Mouse (Mus musculus): ENCODE data around the gene Hspa12b. TPM values are rescaled to one million over a fixed set of nuclear protein-coding genes. Genes with fewer than 3 reads are reported as not detected.

Gene Hspa12b
- total RNA-seq, 2 experiments from 2014 or later, result 32.5 to 43.1 TPM

- DNase-seq (ENCODE audit: low spot score), result no peak
- intact Hi-C loops (cut with DNase I), result loop anchor here (5.0 kb wide), 1 partner anchor 181 kb away; the partner anchor contains the start of gene Rnf24
Measured at GRCm38 (mm10) chr2:131171401-131172104, 44.5 kb downstream of the Hspa12b start.

GRCm38 (mm10) chr2:131172322-131172721 lies 45.2 kb downstream of the Hspa12b start:
- intact Hi-C loops (cut with DNase I), result loop anchor here (5.0 kb wide), 1 partner anchor 180 kb away; the partner anchor contains the start of gene Rnf24
- DNase-seq (ENCODE audit: low spot score), result no peak

GRCm38 (mm10) chr2:131174700-131175099 lies 47.6 kb downstream of the Hspa12b start:
- no peak for DNase-seq (ENCODE audit: low spot score)

GRCm38 (mm10) chr2:131175286-131175944 lies 48.3 kb downstream of the Hspa12b start:
- intact Hi-C loops (cut with DNase I), result no loop called here

More at GRCm38 (mm10) chr2:131174700-131175099, 47.6 kb downstream of the Hspa12b start:
- intact Hi-C loops (cut with DNase I), result loop anchor here (5.0 kb wide), 1 partner anchor 178 kb away; the partner anchor contains the start of gene Rnf24

GRCm38 (mm10) chr2:131175945-131176309 lies 48.8 kb downstream of the Hspa12b start:
- intact Hi-C loops (cut with DNase I), result no loop called here

More at GRCm38 (mm10) chr2:131175286-131175944, 48.3 kb downstream of the Hspa12b start:
- no peak for DNase-seq (ENCODE audit: low spot score)

GRCm38 (mm10) chr2:131176491-131176890 lies 49.4 kb downstream of the Hspa12b start:
- DNase-seq (ENCODE audit: low spot score), result no peak
- intact Hi-C loops (cut with DNase I), result no loop called here

More at GRCm38 (mm10) chr2:131175945-131176309, 48.8 kb downstream of the Hspa12b start:
- no peak for DNase-seq (ENCODE audit: low spot score)

- no peak for DNase-seq (ENCODE audit: low spot score)
- intact Hi-C loops (cut with DNase I), result no loop called here
Measured at GRCm38 (mm10) chr2:131177932-131178331, 50.9 kb downstream of the Hspa12b start.

- intact Hi-C loops (cut with DNase I), result no loop called here
- no peak for DNase-seq (ENCODE audit: low spot score)
Measured at GRCm38 (mm10) chr2:131178828-131179245, 51.8 kb downstream of the Hspa12b start.

- intact Hi-C loops (cut with DNase I), result no loop called here
- no peak for DNase-seq (ENCODE audit: low spot score)
Measured at GRCm38 (mm10) chr2:131179246-131179886, 52.3 kb downstream of the Hspa12b start.

- intact Hi-C loops (cut with DNase I), result loop anchor here (2.0 to 10.0 kb wide), 4 partner anchors 23 to 335 kb away; no protein-coding TSS in a partner anchor
- peak; percentile 73 for DNase-seq (ENCODE audit: low spot score)
Measured at GRCm38 (mm10) chr2:131179990-131180587, 53.0 kb downstream of the Hspa12b start, which contains the start of gene Cenpb. Gene Cenpb, minus strand, starts transcription at chr2:131180067.

GRCm38 (mm10) chr2:131186343-131186742 lies 59.3 kb downstream of the Hspa12b start:
- no peak for DNase-seq (ENCODE audit: low spot score)
- intact Hi-C loops (cut with DNase I), result loop anchor here (10.0 kb wide), 1 partner anchor 328 kb away; no protein-coding TSS in a partner anchor

- DNase-seq (ENCODE audit: low spot score), result peak; percentile 77
- intact Hi-C loops (cut with DNase I), result loop anchor here (10.0 kb wide), 1 partner anchor 328 kb away; no protein-coding TSS in a partner anchor
Measured at GRCm38 (mm10) chr2:131186771-131187601, 59.9 kb downstream of the Hspa12b start, which contains the start of the genes Cdc25b and Spef1. Gene Cdc25b, plus strand, starts transcription at chr2:131186949. Gene Spef1, minus strand, starts transcription at chr2:131187282.

- no peak for DNase-seq (ENCODE audit: low spot score)
- intact Hi-C loops (cut with DNase I), result loop anchor here (10.0 kb wide), 1 partner anchor 327 kb away; no protein-coding TSS in a partner anchor
Measured at GRCm38 (mm10) chr2:131187602-131187922, 60.5 kb downstream of the Hspa12b start.

GRCm38 (mm10) chr2:131188311-131188710 lies 61.2 kb downstream of the Hspa12b start:
- DNase-seq (ENCODE audit: low spot score), result no peak
- intact Hi-C loops (cut with DNase I), result loop anchor here (10.0 kb wide), 1 partner anchor 326 kb away; no protein-coding TSS in a partner anchor

GRCm38 (mm10) chr2:131189521-131190309 lies 62.6 kb downstream of the Hspa12b start:
- intact Hi-C loops (cut with DNase I), result loop anchor here (5.0 to 10.0 kb wide), 2 partner anchors 228 to 325 kb away; no protein-coding TSS in a partner anchor

GRCm38 (mm10) chr2:131190344-131191004 lies 63.4 kb downstream of the Hspa12b start:
- DNase-seq (ENCODE audit: low spot score), result no peak
- intact Hi-C loops (cut with DNase I), result loop anchor here (5.0 kb wide), 1 partner anchor 227 kb away; no protein-coding TSS in a partner anchor

More at GRCm38 (mm10) chr2:131189521-131190309, 62.6 kb downstream of the Hspa12b start:
- no peak for DNase-seq (ENCODE audit: low spot score)

GRCm38 (mm10) chr2:131191005-131191390 lies 63.9 kb downstream of the Hspa12b start:
- intact Hi-C loops (cut with DNase I), result loop anchor here (5.0 kb wide), 1 partner anchor 226 kb away; no protein-coding TSS in a partner anchor
- DNase-seq (ENCODE audit: low spot score), result no peak

Measured in heart, postnatal 25 days (tissue).